1 mouse cellular context compared by ENCODE assay signal in genomic region chr5:147990289-147990688, GRCm38 (mm10).
TF ChIP-seq lines count a peak whose summit lies in the region.

No protein-coding gene starts in this region.

TF ChIP-seq in MEL, 35 proteins besides CTCF, POLR2A, EP300 and RAD21:
- TF ChIP-seq SMC3 (IDR thresholded peaks at IDR 0.05; ENCODE audit: low read depth, low read length), result no peak
- no peak for TF ChIP-seq NELFE (IDR thresholded peaks at IDR 0.05; ENCODE audit: low read depth, low read length)
- TF ChIP-seq RCOR1 (IDR thresholded peaks at IDR 0.05; ENCODE audit: low read depth, low read length), result no peak
- no peak for TF ChIP-seq ELF1 (IDR thresholded peaks at IDR 0.05; ENCODE audit: low read depth, low read length)
- TF ChIP-seq TAL1 (IDR thresholded peaks at IDR 0.05; ENCODE audit: low read length), result no peak
- TF ChIP-seq USF1 (IDR thresholded peaks at IDR 0.05; ENCODE audit: low read depth, low read length), result no peak
- no peak for TF ChIP-seq ZC3H11A (IDR thresholded peaks at IDR 0.05; ENCODE audit: low read depth, low read length)
- TF ChIP-seq MAFK (IDR thresholded peaks at IDR 0.05; ENCODE audit: borderline replicate concordance, low read depth, low read length), result no peak
